Mouse (Mus musculus): ENCODE data around the gene Ky.

- no peak for TF ChIP-seq CTCF (IDR thresholded peaks at IDR 0.05; ENCODE audit: control insufficient read depth, insufficient read depth, low read length)
- TF ChIP-seq POLR2A (IDR thresholded peaks at IDR 0.05; ENCODE audit: borderline replicate concordance, control insufficient read depth, low read depth, low read length), result no peak
These were observed 5.9 kb downstream of the Ky start for GRCm38 (mm10) chr9:102511423-102511822.

Measured in bone marrow, adult 2 months (tissue).